Mouse (Mus musculus) heart, embryonic 12.5 days (tissue): ENCODE measurements at regions not wholly inside any gene's neighbourhood (a gene's known extent, or its start where the extent isn't known, plus 50 kb on each side); places are given as distances from the start of the nearest gene placed in this dataset.

Experiments
- ATAC-seq: fragments of 200-750 bp; cut with Nextera tagmentation; 2 replicates; pipeline ENCODE4 v1.8.0; 2017; ENCODE audit warnings: moderate TSS enrichment, moderate library complexity; ENCODE audit not compliant: insufficient number of reproducible peaks, low FRiP score
- H3K27ac ChIP-seq: fragments of 300-500 bp; sonication (generic); 2 replicates; pipeline ENCODE4 v1.5.1; 2016; ENCODE audit warnings: mild to moderate bottlenecking, moderate library complexity; ENCODE audit not compliant: poor library complexity, severe bottlenecking
- H3K27me3 ChIP-seq: fragments of 300-500 bp; sonication (generic); replicated peaks from 2 replicates; pipeline ENCODE4 v1.6.1; 2016; ENCODE audit warnings: mild to moderate bottlenecking, moderate library complexity
- H3K36me3 ChIP-seq: fragments of 300-500 bp; sonication (generic); 2 replicates; pipeline ENCODE4 v1.6.1; 2016; ENCODE audit warnings: mild to moderate bottlenecking, moderate library complexity
- H3K4me1 ChIP-seq: fragments of 300-500 bp; sonication (generic); replicated peaks from 2 replicates; pipeline ENCODE4 v1.6.1; 2016; ENCODE audit warnings: mild to moderate bottlenecking
- H3K4me2 ChIP-seq: fragments of 300-500 bp; sonication (generic); 2 replicates; pipeline ENCODE4 v1.6.1; 2016; ENCODE audit warnings: mild to moderate bottlenecking, moderate library complexity
- H3K4me3 ChIP-seq: fragments of 300-500 bp; sonication (generic); 2 replicates; pipeline ENCODE4 v1.5.1; 2016; ENCODE audit warnings: mild to moderate bottlenecking
- H3K9ac ChIP-seq: fragments of 300-500 bp; sonication (generic); 2 replicates; pipeline ENCODE4 v1.6.1; 2016; ENCODE audit warnings: mild to moderate bottlenecking, moderate library complexity
- H3K9me3 ChIP-seq: fragments of 300-500 bp; sonication (generic); replicated peaks from 2 replicates; pipeline ENCODE4 v1.6.1; 2016; ENCODE audit warnings: mild to moderate bottlenecking, moderate library complexity
- WGBS: fragments of 180-500 bp; shearing (Covaris S2); methylation state at CpG from one replicate; pipeline ENCODE4 v1.1.7; 2016; 5-methylcytosine and 5-hydroxymethylcytosine counted together

DNA sequence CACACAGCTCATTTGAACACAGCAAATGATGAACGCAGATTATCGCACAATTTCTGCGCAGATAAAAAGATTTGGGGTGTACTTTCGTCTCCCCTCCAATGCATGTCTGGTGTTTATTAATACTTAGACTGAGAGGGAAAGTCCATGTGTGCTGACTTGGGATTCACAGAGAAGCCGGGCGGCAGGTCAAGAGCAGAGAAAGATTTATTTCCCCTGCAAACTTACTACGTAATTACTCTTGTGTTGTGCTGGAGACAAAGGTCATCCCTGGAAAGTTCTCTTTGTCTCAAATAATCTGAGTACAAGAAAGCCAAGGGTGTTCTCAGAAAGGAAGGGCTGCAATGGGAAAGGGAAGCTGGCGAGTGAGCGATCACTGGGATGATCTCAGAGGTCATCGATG lies 127.9 kb upstream of the Nr5a2 start:
- H3K9ac ChIP-seq: no peak overlapping the region
- no peak for ATAC-seq
- no peak overlapping the region for H3K27ac ChIP-seq
- H3K4me2 ChIP-seq: no peak overlapping the region
- H3K9me3 ChIP-seq: no peaks in the 10 kb centered on the region
- H3K27me3 ChIP-seq: no peaks in the 10 kb centered on the region
- WGBS: 85% methylated on average over 10 of the region's 10 CpGs
- H3K4me3 ChIP-seq: no peak overlapping the region
- H3K4me1 ChIP-seq: no peaks in the 10 kb centered on the region
- no peaks in the 10 kb centered on the region for H3K36me3 ChIP-seq

DNA sequence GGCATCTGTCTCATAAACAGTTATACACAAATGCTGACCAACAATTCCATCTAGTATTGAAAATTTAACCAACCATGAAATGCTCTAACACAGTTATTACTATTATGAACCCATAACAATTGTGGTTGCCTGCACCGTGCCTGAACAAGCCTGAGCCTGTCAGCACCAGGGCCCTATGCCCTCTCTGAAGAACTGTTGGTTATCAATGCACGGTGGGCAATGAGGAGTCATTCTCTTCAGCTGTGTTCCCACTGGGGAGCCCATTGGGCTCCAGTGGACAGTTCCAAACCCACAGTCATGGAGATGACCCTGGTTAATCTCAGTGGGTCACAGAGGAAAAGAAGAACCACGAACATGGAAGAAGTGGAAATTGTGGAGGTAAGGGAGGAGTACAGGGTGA lies 126.5 kb upstream of the Nr5a2 start:
- no peak overlapping the region for H3K4me2 ChIP-seq
- no peaks in the 10 kb centered on the region for H3K27me3 ChIP-seq
- H3K4me1 ChIP-seq: no peaks in the 10 kb centered on the region
- WGBS: 76% methylated on average over 3 of the region's 3 CpGs
- no peak for ATAC-seq
- H3K9ac ChIP-seq: no peak overlapping the region
- H3K9me3 ChIP-seq: no peaks in the 10 kb centered on the region
- no peak overlapping the region for H3K27ac ChIP-seq
- H3K4me3 ChIP-seq: no peak overlapping the region
- H3K36me3 ChIP-seq: no peaks in the 10 kb centered on the region

DNA sequence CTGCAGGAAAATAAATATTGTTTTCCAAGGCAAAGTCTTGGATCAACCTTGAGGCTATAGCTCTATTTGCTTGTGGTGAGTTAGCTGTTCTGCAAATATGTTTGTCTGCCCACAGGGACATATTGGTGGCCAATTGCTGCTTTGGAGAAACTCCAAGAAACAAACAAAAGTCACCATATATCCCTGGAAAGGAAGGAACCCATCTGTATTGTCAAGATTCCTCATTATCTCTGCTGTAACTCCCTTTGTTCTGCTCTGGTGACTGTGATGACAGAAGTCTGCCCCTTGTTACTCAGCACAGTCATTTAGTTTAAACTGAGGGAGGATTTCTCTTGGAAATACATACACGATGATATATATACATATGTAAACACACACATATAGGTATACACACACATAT lies 123.3 kb upstream of the Nr5a2 start:
- H3K9ac ChIP-seq: no peak overlapping the region
- H3K4me2 ChIP-seq: no peak overlapping the region
- no peaks in the 10 kb centered on the region for H3K36me3 ChIP-seq
- 51% methylated on average over 1 of the region's 1 CpGs for WGBS
- no peak for ATAC-seq
- no peaks in the 10 kb centered on the region for H3K9me3 ChIP-seq
- peaks cover 12% of the 10 kb centered on the region for H3K4me1 ChIP-seq
- no peaks in the 10 kb centered on the region for H3K27me3 ChIP-seq
- no peak overlapping the region for H3K27ac ChIP-seq
- H3K4me3 ChIP-seq: no peak overlapping the region

DNA sequence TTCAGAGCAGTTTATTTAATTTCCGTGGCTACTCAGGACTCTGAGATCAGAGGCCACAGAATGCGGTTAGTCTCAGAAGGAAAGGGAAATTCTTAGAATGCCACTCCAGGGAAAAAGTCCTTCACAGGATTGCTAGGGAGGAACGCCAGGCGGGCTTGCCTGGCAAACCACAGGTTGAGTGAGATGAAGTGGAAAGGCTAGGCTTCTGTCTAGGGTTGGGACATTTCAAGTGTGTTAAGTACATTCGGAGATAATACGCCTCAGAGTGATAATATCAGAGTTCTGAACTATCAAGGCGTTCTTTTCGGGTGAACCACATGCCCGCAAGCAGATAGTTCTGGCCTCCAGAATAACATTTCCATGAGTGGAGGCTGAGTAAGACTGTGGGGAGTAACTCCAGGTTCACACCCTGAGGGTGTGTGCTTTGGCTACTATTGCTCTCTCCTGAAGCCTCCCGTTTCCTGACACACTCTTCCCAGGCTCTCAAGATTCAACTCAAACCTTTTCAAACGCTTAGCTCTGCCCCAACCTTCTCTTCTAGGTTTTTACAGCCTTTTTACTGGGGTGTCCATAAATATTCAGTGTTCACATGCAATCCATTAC lies 119.3 kb upstream of the Nr5a2 start:
- Histone ChIP-seq H3K4me1 (peaks cover 12% of the 10 kb centered on the region), H3K4me3 (no peak overlapping the region), H3K4me2 (no peak overlapping the region), H3K9ac (no peak overlapping the region; the same call in 1 of the 2 replicates), H3K9me3 (no peaks in the 10 kb centered on the region), H3K27ac (no peak overlapping the region), H3K36me3 (no peaks in the 10 kb centered on the region), H3K27me3 (no peaks in the 10 kb centered on the region)
- 26% methylated on average over 11 of the region's 11 CpGs for WGBS
- ATAC-seq: no peak

DNA sequence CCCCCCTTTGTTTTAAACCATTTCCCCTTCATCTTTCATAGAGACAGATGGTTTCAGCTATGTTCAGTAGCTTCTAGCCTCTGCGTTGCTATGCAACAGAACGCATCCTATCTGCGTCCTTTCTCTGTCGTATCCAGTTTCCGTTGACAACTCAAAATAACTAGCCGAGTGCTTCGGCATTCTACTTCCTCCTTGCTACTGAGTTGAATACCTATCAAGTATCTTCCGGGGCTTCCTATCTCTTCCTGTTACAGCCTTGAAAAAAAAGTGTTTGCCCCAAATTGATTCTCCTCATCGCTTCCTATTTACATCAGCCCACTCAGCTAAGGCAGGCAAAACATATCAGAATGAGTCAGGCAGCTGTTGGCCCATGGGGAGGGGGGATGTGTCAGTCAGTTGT lies 114.5 kb upstream of the Nr5a2 start:
- no peaks in the 10 kb centered on the region for H3K36me3 ChIP-seq
- peak overlapping the region; percentile 38 for H3K4me2 ChIP-seq
- no peaks in the 10 kb centered on the region for H3K27me3 ChIP-seq
- no peak overlapping the region for H3K4me3 ChIP-seq
- peaks cover 17% of the 10 kb centered on the region for H3K4me1 ChIP-seq
- WGBS: 18% methylated on average over 9 of the region's 9 CpGs
- no peak overlapping the region for H3K27ac ChIP-seq
- no peaks in the 10 kb centered on the region for H3K9me3 ChIP-seq
- no peak overlapping the region for H3K9ac ChIP-seq
- ATAC-seq: peak; percentile 68; the same call in 1 of the 2 replicates

DNA sequence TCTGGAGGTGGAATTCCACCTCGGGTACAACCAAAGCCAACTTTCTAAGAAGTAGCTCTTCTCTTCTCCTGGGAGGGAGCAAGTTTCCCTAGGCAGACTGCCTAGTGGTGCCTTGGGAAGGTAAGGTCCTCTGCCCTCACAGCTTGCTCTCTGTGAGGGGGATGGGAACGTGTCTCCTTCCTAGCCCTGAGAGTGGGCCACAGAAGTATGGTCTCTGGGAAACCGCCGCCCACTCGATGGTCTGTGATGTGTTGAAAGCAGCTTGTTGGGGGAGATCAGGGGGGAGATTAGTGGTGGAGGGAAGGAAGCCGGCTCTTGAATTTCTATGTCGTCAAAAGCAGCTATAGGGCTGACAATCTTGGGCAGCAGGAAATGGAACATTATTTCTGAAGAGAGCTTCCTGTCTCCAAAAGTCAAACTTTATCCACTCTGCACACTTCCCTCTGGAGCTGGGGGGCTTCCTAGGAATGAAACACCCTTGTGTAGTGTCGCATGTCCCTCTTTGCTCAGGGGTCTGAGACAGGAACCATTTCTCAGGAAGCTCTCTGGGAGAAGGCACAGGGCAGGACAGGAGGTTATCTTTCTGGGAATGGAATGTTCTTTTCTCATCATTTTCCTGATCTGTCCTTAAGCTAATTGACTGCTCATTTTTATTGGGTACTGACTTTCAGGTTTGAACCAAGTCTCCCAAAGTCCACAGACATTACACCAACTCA lies 113.8 kb upstream of the Nr5a2 start:
- Histone ChIP-seq H3K4me3 (no peak overlapping the region), H3K27me3 (no peaks in the 10 kb centered on the region), H3K9ac (no peak overlapping the region), H3K27ac (no peak overlapping the region), H3K36me3 (no peaks in the 10 kb centered on the region), H3K9me3 (no peaks in the 10 kb centered on the region), H3K4me2 (no peak overlapping the region), H3K4me1 (peaks cover 9% of the 10 kb centered on the region)
- peak; percentile 29; the same call in 1 of the 2 replicates for ATAC-seq
- 23% methylated on average over 8 of the region's 8 CpGs for WGBS

DNA sequence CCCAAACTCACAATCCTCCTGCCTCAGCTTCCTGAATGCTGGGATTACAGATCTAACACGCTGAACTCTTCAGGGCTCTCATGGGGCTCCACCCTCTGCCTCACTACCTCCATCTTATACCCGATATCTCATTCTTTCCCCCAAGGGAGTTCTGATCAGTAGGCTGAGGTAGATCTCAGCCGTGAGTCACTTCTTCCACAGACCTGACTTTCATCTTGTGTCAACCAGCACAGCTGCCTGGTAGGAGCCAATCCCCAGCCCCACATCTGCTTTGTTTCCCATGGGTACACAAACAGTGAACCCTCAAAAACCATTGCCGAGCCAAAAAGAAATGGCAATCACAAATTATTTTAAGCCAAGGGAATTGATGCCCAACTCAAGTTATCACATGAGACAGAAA lies 100.7 kb upstream of the Nr5a2 start:
- no peaks in the 10 kb centered on the region for H3K9me3 ChIP-seq
- no peaks in the 10 kb centered on the region for H3K36me3 ChIP-seq
- no peak overlapping the region for H3K4me2 ChIP-seq
- 79% methylated on average over 4 of the region's 4 CpGs for WGBS
- no peak overlapping the region for H3K4me3 ChIP-seq
- no peaks in the 10 kb centered on the region for H3K4me1 ChIP-seq
- no peaks in the 10 kb centered on the region for H3K27me3 ChIP-seq
- H3K9ac ChIP-seq: no peak overlapping the region
- ATAC-seq: no peak
- H3K27ac ChIP-seq: no peak overlapping the region

DNA sequence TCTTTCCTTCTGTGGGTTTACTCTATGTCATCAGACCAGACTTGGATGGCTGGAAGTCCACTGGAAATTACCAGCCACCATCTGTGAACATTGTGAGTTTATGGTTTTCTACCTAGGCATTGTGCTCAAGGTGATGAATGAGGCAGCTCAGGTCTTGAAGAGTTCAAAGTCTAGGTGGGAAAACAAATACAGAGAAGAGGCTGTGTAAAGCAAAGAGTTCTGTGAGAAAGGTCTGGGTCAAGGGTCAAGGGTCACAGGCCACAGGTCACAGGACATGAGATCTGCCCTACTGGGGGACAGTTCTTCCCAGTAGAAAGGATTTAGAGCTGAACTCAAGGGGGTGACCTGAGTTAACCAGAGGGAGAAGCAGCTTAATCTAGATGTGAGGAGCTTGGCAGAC lies 92.9 kb upstream of the Nr5a2 start:
- no peak overlapping the region for H3K4me2 ChIP-seq
- no peak overlapping the region for H3K4me3 ChIP-seq
- H3K27ac ChIP-seq: no peak overlapping the region
- no peak overlapping the region for H3K9ac ChIP-seq
- H3K36me3 ChIP-seq: no peaks in the 10 kb centered on the region
- no peak for ATAC-seq
- no peaks in the 10 kb centered on the region for H3K9me3 ChIP-seq
- no peaks in the 10 kb centered on the region for H3K27me3 ChIP-seq
- H3K4me1 ChIP-seq: no peaks in the 10 kb centered on the region

DNA sequence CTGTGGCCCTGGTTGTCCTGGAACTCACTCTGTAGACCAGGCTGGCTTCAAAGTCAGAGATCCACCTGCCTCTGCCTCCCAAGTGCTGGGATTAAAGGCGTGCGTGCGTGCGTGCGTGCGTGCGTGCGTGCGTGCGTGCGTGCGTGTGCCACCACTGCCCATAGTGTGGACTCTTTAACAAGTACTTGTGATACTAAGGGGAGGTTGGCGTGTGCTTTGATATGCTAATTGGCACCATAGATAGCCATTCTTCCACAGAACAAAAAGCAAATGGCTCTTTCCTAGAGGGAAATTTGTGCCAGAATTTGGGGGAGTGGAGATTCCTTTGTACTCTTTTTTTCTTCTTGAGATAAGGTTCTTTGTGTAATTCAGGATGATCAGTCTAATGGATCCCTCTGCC lies 91.3 kb upstream of the Nr5a2 start:
- ATAC-seq: no peak
- H3K27ac ChIP-seq: no peak overlapping the region
- 93% methylated on average over 13 of the region's 13 CpGs for WGBS

DNA sequence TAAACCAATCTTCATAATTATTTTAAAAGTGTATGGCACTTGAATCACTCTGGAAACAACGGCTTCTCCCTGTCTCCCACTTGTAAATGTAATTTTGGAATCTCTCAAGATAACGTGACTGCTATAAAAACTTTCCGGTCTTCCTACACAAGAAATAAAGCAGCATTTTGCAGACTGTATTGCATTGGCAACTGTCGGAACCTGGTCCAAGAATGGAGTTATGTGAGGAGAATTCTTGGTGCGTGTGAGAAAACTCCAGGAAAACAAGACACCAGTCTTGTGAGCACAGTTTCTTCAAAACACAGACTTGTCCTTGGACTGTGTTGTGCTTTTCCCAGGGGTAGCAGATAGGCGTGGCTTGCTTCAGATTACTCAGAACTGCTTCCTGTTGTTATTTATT lies 83.8 kb upstream of the Nr5a2 start:
- Histone ChIP-seq H3K4me1 (no peaks in the 10 kb centered on the region), H3K27me3 (no peaks in the 10 kb centered on the region), H3K9me3 (no peaks in the 10 kb centered on the region), H3K4me2 (no peak overlapping the region), H3K9ac (no peak overlapping the region), H3K36me3 (no peaks in the 10 kb centered on the region), H3K4me3 (no peak overlapping the region), H3K27ac (no peak overlapping the region)
- 74% methylated on average over 6 of the region's 6 CpGs for WGBS
- ATAC-seq: no peak

More for the DNA sequence above, 91.3 kb upstream of the Nr5a2 start:
- Histone ChIP-seq H3K4me1 (no peaks in the 10 kb centered on the region), H3K4me2 (no peak overlapping the region), H3K9me3 (no peaks in the 10 kb centered on the region), H3K36me3 (no peaks in the 10 kb centered on the region), H3K9ac (no peak overlapping the region), H3K4me3 (no peak overlapping the region), H3K27me3 (no peaks in the 10 kb centered on the region)

DNA sequence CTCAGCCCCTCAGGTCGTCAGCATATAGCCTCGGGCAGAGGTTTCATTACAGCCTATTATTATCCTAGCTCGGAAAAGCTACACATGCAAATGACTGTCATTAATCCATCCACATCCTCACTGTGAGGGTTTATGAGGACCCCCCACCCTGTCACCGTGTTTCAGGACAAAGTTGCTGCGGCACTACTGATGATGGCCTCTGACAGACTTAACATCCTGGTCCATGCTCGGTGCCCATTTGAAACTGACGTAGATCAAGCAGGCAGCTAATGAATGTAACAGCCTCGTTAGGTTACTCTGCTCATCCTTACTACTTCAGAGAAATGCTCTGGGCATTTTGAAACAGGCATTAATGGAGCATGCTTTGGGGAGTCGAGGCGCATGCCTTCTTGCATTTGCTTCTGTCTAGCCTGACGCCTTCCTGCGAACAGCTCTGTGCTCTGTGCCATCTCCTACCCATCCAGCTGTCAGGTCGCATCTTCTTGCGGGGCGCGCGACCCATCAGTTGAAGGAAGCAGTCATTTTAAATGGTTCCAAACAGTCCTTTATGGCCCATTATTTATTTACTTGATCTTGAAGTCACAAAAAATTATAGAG lies 82.3 kb upstream of the Nr5a2 start:
- WGBS: 84% methylated on average over 17 of the region's 17 CpGs
- H3K9me3 ChIP-seq: no peaks in the 10 kb centered on the region
- ATAC-seq: no peak

More for the DNA sequence above, 82.3 kb upstream of the Nr5a2 start:
- Histone ChIP-seq H3K9ac (no peak overlapping the region), H3K27me3 (no peaks in the 10 kb centered on the region), H3K4me1 (no peaks in the 10 kb centered on the region), H3K36me3 (no peaks in the 10 kb centered on the region), H3K4me2 (no peak overlapping the region), H3K4me3 (no peak overlapping the region), H3K27ac (no peak overlapping the region)
